Mouse (Mus musculus): ENCODE measurements around the gene Capn1.

Capn1 gene

DNA sequence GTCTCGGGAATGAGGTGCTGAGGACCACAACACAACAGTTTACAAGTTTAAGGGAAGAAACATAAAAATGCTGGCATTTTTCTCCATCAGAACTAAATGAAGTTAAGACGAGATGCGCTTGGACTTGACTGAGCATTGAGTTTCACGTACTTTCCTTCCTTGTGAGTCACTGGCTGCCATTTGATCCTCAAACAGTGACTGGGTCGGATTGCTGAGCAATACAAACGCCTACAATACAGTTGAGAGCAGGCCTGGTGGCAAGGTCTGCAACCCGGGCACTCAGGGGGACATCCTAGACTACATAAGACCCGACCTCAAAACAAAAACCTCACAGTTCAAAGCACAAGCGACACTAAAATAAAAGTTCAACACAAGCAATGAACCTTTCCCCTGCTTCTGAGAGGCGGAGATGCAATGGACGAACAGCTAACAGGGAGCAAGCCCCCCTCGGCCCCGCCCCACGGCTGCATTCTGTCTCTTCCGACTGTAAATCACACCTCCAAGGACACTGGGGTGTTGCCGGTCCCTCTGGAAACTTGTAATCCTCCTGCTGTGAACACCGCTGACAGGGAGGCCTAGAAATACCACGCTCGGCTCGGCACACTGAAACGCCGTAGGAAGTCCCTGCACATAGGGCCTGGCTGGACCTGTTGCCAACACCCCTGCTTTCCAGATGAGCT lies 61.5 kb downstream of the Capn1 start:
- in situ Hi-C loops (cut with MboI) = no loop called here

- in situ Hi-C loops (cut with MboI) = no loop called here
These were observed 62.4 kb downstream of the Capn1 start for GRCm38 (mm10) chr19:5953201-5953770.

DNA sequence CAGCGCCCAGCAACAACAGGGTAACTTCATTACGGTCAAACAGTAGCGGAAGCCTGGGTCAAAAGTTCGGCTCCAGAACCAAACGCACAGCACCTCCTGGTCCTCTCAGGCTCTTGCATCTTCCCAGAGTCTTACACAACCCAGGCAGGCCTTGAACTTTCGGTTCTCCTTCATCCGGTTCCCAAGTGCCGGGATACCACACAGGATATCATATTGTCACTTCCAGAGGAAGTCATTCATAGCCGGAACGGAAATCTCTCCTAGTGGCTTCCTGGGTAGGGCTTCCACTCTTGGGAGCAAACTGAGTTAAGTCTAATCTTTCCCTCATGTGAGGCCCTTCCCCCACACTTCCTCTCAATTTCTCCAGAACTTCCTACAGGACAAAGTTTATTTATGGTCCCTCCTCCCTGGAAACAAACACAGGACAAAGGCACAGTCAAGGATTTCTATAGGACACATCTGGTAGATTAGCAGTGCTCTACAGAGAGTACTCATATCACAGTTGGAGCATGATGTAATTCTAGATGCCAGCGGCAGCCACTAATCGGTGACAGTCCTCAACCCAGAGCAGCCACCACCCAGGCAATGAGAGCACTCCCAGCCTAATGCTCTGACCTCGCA lies 63.5 kb downstream of the Capn1 start:
- in situ Hi-C loops (cut with MboI) = no loop called here

DNA sequence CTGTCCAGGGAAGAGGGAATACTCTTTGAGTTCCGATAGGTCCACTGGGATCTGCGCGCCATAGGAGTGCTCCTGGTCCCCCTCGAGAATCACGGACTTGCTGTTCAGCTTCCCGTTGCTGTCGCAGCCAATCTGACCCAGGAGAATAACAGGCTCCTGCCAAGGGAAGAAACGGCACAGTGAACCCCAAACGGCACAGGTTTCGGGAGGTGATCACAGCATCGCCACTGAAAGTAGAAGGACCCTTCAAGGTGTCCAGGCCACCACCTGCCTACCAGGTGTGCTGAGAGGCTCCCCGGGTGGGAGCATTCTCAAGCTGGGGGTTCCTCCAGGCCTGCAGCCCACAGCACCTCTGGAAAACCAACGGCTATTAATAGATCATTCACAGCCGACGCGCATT lies 64.1 kb downstream of the Capn1 start:
- in situ Hi-C loops (cut with MboI) = no loop called here

DNA sequence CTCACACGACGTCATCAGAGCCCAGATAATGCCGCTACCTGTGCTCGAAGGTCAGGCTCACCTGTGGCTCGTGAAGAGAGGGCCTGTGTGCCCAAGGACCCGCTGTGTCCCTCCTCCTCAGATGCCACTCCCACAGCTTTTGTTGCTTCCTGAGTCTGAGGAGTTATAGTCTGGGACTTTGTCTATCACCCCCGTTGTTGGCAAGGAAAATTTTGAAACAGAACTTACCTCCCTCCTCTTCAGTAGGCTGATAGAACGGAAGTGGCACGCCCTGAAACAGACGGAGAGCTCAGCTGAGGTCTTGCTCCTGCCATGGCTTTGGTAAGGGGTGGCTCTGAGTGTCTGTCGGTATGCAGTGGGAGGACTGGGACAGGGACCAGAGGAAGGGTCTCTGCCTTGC lies 65.5 kb downstream of the Capn1 start:
- in situ Hi-C loops (cut with MboI) = no loop called here

DNA sequence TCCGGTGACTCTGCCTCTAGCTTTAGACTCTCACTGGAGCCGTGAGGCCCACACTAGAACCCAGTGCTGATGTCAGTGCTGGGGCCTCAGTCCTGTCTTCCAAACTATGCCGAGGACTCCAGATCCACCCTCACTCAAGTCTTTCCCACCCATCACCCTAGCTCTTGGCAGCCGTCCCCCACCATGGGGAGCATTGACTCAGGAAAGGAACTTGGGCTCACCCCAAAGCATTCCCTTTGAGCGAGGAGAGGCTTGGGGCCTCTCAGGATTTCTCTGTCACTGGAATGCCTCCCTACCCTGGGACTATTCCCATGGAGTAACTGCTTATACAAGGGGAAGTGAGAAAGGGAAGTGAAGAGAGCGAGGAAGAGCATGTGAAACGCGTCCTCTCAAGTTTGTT lies 69.8 kb downstream of the Capn1 start:
- in situ Hi-C loops (cut with MboI) = no loop called here

- in situ Hi-C loops (cut with MboI) = no loop called here
These were observed 70.7 kb downstream of the Capn1 start for GRCm38 (mm10) chr19:5945027-5945426.

GRCm38 (mm10) chr19:5944145-5944544 lies 71.6 kb downstream of the Capn1 start:
- in situ Hi-C loops (cut with MboI) = no loop called here

DNA sequence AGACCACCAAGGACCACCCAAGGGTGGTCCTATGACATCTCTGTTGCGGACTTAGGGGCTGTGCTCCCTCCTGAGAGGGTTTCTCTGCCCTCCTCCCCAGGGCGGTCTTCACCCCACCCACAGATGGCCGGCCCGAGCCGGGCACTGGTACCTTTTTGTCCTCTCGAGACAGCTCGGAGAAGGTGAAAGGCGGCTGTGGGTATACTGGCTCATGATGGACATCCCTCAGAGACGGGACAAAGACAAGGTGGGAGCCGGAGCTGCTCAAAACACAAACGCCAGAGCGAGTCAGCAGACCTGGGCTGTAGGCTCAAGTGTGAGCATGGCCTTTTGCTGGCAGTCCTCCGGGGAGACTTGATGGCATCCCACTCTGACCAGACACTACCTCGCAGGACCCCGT lies 72.3 kb downstream of the Capn1 start:
- in situ Hi-C loops (cut with MboI) = no loop called here

GRCm38 (mm10) chr19:5942581-5942980 lies 73.1 kb downstream of the Capn1 start:
- in situ Hi-C loops (cut with MboI) = no loop called here

DNA sequence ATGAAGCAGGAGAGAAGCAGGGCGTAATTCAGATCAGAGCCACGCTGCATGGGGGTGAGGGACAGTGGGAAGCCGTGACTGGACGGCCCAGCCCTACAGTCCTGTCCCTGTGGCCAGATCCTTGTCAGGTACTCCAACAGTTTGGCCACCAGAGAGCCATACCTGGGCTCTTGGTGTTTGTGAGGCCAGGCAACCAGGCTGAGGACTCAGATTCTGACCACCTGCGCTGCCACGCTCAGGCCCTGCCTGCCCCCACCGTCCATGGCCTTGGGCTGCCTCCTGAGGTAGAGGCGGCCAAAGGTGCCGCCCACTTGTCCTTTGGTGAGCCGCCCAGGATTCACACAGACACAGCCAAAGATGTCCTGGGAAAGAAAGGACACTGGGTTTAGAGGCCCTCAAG lies 75.0 kb downstream of the Capn1 start:
- in situ Hi-C loops (cut with MboI) = no loop called here

DNA sequence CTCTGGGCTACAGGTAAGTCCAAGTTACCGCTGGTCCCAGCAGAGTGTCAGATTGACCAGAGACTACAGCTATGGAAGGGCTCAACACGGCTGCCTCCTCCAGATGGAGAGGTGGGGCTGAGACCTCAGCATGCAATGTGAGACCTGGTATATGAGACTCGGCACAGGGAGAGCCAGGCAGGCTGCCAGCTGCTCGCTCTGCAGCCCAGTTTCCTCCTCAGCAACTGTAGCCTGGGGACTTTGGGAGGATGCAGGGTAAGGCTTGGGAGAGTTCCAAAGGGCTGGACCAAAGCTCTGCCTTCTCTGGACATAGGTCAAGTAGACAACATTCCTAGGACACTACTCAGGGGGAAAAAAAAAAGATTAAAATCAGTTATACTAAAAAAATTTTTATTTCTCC lies 75.5 kb downstream of the Capn1 start:
- in situ Hi-C loops (cut with MboI) = no loop called here

DNA sequence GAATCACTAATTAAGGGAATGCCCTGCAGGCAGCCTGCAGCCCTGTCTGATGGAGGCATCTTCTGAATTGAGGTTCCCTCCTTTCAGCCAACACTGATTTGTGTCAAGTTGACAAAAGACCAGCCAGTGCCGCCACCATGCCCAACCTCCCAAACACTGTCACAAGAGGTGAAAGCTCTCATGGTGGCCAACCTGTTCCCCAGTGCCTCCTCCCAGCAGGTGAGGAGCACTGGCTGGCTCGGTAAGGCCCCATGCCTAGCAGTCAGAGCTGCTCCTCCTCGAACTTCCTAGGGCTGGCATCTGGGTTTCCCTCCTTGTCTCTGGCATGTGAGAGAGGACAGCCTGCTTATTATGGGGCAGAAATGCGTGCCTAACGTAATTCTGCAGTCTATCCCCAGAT lies 76.0 kb downstream of the Capn1 start:
- in situ Hi-C loops (cut with MboI) = no loop called here
